Mouse (Mus musculus) ovary, adult 18-20 months (tissue): Measurements from ENCODE around the gene Tnfrsf13c.

Experiments
- DNase-seq: peaks from one replicate; pipeline ENCODE4 v3.0.0; 2022; ENCODE audit warnings: low spot score, mixed read lengths

The Tnfrsf13c gene

GRCm38 (mm10) chr15:82207504-82208219 lies 16.5 kb downstream of the Tnfrsf13c start:
- no peak for DNase-seq

DNA sequence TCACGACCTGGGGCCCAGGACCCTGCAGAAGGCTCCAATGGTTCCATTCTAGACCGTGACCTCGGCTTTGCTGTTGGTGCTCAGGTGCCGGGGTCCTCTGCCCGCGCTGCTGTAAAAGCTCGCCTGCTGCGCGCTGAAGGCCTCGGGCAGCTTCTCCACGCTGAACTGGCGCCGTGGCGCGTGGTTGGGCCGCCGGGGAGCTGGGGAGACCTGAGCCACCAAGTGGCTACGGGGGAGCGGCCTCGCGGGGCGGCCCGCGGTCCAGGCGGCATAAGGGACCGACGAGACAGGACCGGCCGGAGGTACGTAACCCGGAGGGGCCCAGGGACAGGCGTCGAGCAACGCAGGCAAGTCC lies 17.1 kb downstream of the Tnfrsf13c start:
- DNase-seq: no peak

DNA sequence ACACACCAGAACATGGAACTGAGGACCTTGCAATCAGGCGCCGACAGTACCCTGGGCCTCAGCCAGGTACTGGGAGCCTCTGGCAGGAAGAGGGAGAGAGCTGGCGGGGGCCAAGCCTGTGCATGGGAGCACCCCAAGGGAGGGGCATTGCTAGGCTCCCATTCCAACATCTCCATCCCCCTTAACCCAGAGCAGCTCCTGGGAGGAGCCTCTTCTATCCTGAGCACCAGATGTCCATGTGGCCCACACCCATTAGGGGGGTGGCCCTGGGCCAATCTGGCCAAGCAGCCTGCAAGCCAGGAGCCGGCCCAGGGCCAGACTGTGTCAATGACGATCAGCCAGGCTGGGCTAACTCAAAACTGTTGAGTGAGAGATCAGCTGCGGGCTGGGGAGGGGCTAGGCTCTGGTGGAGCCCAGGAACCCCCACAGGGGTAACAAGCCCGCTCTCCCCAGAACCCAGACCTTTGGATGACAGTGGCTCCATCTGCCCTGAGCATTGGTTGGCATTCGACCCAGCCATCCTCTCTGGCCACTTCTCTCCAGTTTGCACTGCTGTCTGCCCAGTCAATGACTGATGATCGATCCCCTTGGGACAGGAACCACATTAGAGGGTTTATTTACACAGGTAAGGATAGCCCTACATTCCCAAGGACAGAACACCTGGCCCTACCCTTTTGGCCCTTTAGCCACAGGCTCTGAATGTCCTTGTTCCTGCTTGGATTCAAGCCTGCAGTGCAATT lies 17.6 kb downstream of the Tnfrsf13c start:
- DNase-seq: peak; percentile 30

- no peak for DNase-seq
These were observed 19.3 kb downstream of the Tnfrsf13c start for GRCm38 (mm10) chr15:82204680-82205371.

- DNase-seq: no peak
These were observed 20.4 kb downstream of the Tnfrsf13c start for GRCm38 (mm10) chr15:82203611-82204351.

DNA sequence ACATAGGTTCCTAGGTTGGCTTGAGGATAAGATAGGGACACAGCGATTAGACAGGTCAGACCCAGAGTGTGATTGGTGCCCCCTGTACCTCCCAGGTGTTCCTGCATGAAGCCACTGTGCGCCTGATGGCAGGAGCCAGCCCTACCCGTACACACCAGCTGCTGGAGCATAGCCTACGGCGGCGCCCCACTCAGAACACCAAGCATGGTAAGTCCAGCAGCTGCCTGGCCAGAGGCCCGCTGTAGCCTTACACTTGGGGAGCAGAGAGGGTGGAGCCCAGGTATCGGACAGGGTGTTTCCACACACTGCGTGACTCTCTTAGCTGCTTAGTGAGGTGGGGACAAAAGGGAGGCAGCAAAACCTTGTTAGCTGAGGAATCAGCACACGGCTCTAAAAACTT lies 21.1 kb downstream of the Tnfrsf13c start:
- DNase-seq: no peak

DNA sequence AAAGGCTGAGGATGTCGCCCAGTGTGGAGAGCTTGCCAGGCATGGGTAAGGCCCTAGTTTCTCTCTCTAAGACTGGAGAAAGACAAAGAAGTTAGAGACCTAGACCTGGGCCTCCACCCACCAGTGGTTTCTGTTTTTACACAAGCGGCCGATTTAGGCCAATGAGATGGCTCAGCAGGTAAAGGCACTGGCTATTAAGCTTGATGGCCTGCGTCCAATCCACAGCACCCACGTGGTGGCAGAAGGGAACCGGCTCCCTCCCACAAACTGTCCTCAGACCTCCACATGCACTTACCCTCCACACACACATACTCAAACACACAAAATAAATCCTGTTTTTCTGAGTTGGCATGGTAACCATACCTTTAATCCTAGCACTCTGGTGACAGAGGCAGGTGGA lies 22.1 kb downstream of the Tnfrsf13c start:
- DNase-seq: no peak

DNA sequence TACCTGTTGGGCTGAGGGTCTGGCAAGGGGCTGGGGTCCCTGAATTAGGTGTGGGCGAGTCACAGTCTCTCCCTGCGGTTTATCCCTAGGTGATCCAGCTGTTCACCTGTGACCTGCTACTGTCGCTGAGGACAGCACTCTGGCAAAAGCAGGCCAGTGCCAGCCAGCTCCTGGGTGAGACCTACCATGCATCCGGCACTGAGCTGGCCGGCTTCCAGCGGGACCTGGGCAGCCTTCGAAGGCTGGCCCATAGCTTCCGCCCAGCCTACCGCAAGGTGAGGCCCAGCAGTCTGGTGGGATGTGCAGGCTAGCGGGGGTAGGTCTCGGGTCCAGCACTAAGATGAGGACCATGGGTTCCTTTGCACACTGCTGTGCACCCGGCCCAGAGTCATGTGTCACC lies 24.6 kb downstream of the Tnfrsf13c start:
- DNase-seq: no peak

GRCm38 (mm10) chr15:82198342-82198741 lies 25.8 kb downstream of the Tnfrsf13c start:
- DNase-seq: no peak

DNA sequence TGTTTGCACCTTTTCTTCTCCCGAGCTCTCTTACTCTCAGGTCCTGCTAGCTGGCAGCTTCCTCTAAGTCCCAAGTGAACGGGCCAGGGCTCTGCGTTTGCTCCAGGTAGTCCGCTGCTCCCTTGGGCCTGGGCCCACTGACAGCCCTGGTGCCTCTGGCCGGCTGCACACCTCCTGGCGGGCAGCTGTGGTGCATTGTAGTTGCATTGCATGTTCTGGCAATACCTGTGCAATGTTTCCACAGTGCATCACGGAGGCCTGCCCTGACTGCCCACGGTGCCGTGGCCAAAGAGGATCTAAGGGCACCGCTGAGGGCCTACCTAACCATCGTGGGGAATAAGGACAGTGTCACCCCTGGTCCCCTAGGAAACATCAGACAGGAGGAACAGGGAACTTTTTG lies 26.2 kb downstream of the Tnfrsf13c start:
- DNase-seq: no peak

- no peak for DNase-seq
These were observed 26.9 kb downstream of the Tnfrsf13c start for GRCm38 (mm10) chr15:82197246-82197750.

DNA sequence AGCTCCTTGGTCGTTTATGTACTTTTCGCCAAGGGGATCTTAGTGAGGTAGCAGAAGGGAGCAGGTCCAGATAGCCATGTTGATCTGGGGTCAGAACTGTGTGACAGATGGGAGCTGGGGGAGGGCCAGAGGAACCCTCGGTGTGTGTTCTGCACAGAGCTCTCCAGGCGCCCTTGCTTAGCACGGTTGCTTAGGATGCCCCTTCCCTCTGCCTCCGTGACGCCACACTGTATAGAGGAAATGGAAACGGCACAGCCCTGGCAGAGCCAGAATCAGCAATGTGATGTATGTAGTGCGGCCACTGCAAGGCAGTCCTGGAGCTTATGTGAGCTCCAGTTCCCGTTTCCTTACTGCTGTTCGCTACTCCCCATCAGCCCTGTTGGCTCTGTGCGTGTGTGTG lies 27.9 kb downstream of the Tnfrsf13c start:
- DNase-seq: no peak

DNA sequence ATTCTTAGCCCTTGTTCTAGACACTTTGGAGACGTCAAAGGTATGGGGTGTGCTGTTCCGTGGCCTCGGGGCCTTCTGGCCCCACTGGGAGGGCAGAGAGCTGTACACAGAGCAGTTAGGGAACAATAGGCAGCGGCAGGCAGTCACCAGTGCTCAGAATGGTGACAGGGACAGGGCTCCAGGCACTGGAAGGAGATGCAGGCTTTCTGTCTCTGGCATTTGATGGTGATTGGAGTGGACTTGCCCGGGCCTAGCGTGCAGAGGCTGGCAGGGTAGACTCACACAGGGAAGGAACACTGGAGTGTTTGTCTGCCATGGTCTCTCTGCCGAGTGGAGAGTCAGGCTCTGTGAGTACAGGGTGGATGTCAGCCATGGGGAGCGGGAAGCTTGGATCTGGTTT lies 31.6 kb downstream of the Tnfrsf13c start:
- no peak for DNase-seq

GRCm38 (mm10) chr15:82188481-82189240 lies 35.5 kb downstream of the Tnfrsf13c start:
- DNase-seq: no peak

DNA sequence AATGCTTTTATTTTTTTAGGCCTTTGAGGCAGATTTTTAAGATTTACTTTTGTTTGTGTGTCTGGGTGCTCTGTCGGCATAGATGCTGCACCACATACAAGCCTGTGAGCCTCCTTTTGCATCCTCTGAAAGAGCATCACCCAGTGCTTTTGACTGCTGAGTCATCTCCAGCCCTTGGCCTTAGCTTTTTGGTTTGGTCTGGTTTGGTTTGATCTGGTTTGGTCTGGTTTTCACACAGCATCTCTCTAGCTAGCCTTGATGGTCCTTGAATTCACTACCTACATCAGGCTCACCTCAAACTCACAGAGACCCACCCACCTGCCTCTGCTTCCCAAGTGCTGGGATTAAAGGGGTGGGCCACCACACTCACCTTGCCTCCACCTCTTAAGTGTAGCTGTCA lies 36.2 kb downstream of the Tnfrsf13c start:
- no peak for DNase-seq

- DNase-seq: no peak
These were observed 36.8 kb downstream of the Tnfrsf13c start for GRCm38 (mm10) chr15:82187401-82187800.

GRCm38 (mm10) chr15:82186931-82187330 lies 37.2 kb downstream of the Tnfrsf13c start:
- no peak for DNase-seq

GRCm38 (mm10) chr15:82186131-82186530 lies 38.0 kb downstream of the Tnfrsf13c start:
- DNase-seq: no peak

GRCm38 (mm10) chr15:82185062-82185783 lies 38.9 kb downstream of the Tnfrsf13c start:
- no peak for DNase-seq

GRCm38 (mm10) chr15:82184656-82185055 lies 39.5 kb downstream of the Tnfrsf13c start:
- DNase-seq: no peak

- no peak for DNase-seq
These were observed 40.0 kb downstream of the Tnfrsf13c start for GRCm38 (mm10) chr15:82184183-82184582.
